Mouse (Mus musculus) embryonic facial prominence, embryonic 15.5 days (tissue): ENCODE data around the gene Olfr106-ps. TPM values are rescaled to one million over a fixed set of nuclear protein-coding genes. Genes with fewer than 3 reads are reported as not detected.

Experiments
- ATAC-seq: fragments of 200-750 bp; cut with Nextera tagmentation; 2 replicates; pipeline ENCODE4 v1.8.0; 2017; ENCODE audit warnings: low read depth, moderate TSS enrichment; ENCODE audit not compliant: insufficient number of reproducible peaks, low FRiP score, low TSS enrichment
- H3K27ac ChIP-seq: fragments of 300-500 bp; sonication (generic); replicated peaks from 2 replicates; pipeline ENCODE4 v1.5.1; 2015; ENCODE audit warnings: mild to moderate bottlenecking, inconsistent platforms
- H3K27me3 ChIP-seq: fragments of 300-500 bp; sonication (generic); 2 replicates; pipeline ENCODE4 v1.6.1; 2015; ENCODE audit warnings: inconsistent platforms
- H3K36me3 ChIP-seq: fragments of 300-500 bp; sonication (generic); 2 replicates; pipeline ENCODE4 v1.6.1; 2015; ENCODE audit warnings: mild to moderate bottlenecking, inconsistent platforms
- H3K4me1 ChIP-seq: fragments of 300-500 bp; sonication (generic); 2 replicates; pipeline ENCODE4 v1.6.1; 2015; ENCODE audit warnings: inconsistent platforms
- H3K4me2 ChIP-seq: fragments of 300-500 bp; sonication (generic); replicated peaks from 2 replicates; pipeline ENCODE4 v1.6.1; 2015; ENCODE audit warnings: mild to moderate bottlenecking, inconsistent platforms
- H3K4me3 ChIP-seq: fragments of 300-500 bp; sonication (generic); replicated peaks from 2 replicates; pipeline ENCODE4 v1.5.1; 2015; ENCODE audit warnings: mild to moderate bottlenecking, inconsistent platforms
- H3K9ac ChIP-seq: fragments of 300-500 bp; sonication (generic); 2 replicates; pipeline ENCODE4 v1.6.1; 2015; ENCODE audit warnings: inconsistent platforms
- H3K9me3 ChIP-seq: fragments of 300-500 bp; sonication (generic); replicated peaks from 2 replicates; pipeline ENCODE4 v1.6.1; 2016; ENCODE audit warnings: inconsistent platforms
- WGBS: fragments of 180-500 bp; shearing (Covaris S2); methylation state at CpG from one replicate; pipeline ENCODE4 v1.1.7; 2015; 5-methylcytosine and 5-hydroxymethylcytosine counted together
- polyA plus RNA-seq: library from polyadenylated mRNA; unstranded; fragments of >200 nt; fragmentation: Nextera tagmentation; extraction: Ambion mirVana; gene quantifications from 2 replicates; pipeline ENCODE4 v1.2.1, GENCODE M21; 2015

Olfr106-ps gene
- polyA plus RNA-seq, result 0.12 TPM in 1 of 2 replicates, not detected in the other

GRCm38 (mm10) chr17:37390093-37390492 lies at the start of gene Olfr106-ps:
Olfr106-ps (plus strand) TSS chr17:37390393.
- Histone ChIP-seq H3K4me2 (no peak within 1 kb of the TSS), H3K27me3 (no peaks in the 10 kb centered on the region), H3K4me3 (no peak within 1 kb of the TSS), H3K9me3 (no peaks in the 10 kb centered on the region), H3K36me3 (no peaks in the 10 kb centered on the region), H3K9ac (no peak within 1 kb of the TSS), H3K27ac (no peak within 1 kb of the TSS), H3K4me1 (no peaks in the 10 kb centered on the region)
- 72% methylated on average over 1 of the region's 1 CpGs for WGBS
- ATAC-seq, result no peak

- Histone ChIP-seq H3K4me1 (no peaks in the 10 kb centered on the region), H3K9ac (no peak within 1 kb of the TSS), H3K27me3 (no peaks in the 10 kb centered on the region), H3K36me3 (no peaks in the 10 kb centered on the region), H3K9me3 (no peaks in the 10 kb centered on the region), H3K4me3 (no peak within 1 kb of the TSS), H3K4me2 (no peak within 1 kb of the TSS), H3K27ac (no peak within 1 kb of the TSS)
- no peak for ATAC-seq
Measured at GRCm38 (mm10) chr17:37359282-37359681, 30.9 kb upstream of the Olfr106-ps start, which contains the start of gene Olfr104-ps. Olfr104-ps (plus strand) TSS chr17:37359582.

- Histone ChIP-seq H3K4me1 (no peaks in the 10 kb centered on the region), H3K27me3 (no peaks in the 10 kb centered on the region), H3K4me2 (no peak within 1 kb of the TSS), H3K9ac (no peak within 1 kb of the TSS), H3K4me3 (no peak within 1 kb of the TSS), H3K9me3 (no peaks in the 10 kb centered on the region), H3K36me3 (no peaks in the 10 kb centered on the region), H3K27ac (no peak within 1 kb of the TSS)
- ATAC-seq, result no peak
Measured at GRCm38 (mm10) chr17:37378733-37379132, 11.5 kb upstream of the Olfr106-ps start, which contains the start of gene Olfr105-ps. Olfr105-ps (plus strand) TSS chr17:37379033.

- Histone ChIP-seq H3K4me2 (no peak within 1 kb of the TSS), H3K9ac (no peak within 1 kb of the TSS), H3K4me3 (no peak within 1 kb of the TSS), H3K36me3 (no peaks in the 10 kb centered on the region), H3K27me3 (no peaks in the 10 kb centered on the region), H3K4me1 (no peaks in the 10 kb centered on the region), H3K9me3 (no peaks in the 10 kb centered on the region), H3K27ac (no peak within 1 kb of the TSS)
- WGBS, result 80% methylated on average over 3 of the region's 3 CpGs
- no peak for ATAC-seq
Measured at GRCm38 (mm10) chr17:37398926-37399325, 8.7 kb downstream of the Olfr106-ps start, which contains the start of gene Olfr107. Olfr107 (plus strand) TSS chr17:37399226.

GRCm38 (mm10) chr17:37413380-37413779 lies 23.2 kb downstream of the Olfr106-ps start:
- H3K4me2 ChIP-seq, result no peak overlapping the region
- no peaks in the 10 kb centered on the region for H3K36me3 ChIP-seq
- H3K4me3 ChIP-seq, result no peak overlapping the region
- ATAC-seq, result no peak
- H3K9me3 ChIP-seq, result no peaks in the 10 kb centered on the region
- H3K27me3 ChIP-seq, result no peaks in the 10 kb centered on the region
- H3K9ac ChIP-seq, result no peak overlapping the region
- no peak overlapping the region for H3K27ac ChIP-seq
- H3K4me1 ChIP-seq, result no peaks in the 10 kb centered on the region

GRCm38 (mm10) chr17:37445180-37445579 lies 55.0 kb downstream of the Olfr106-ps start, which contains the start of gene Olfr108:
Olfr108 (plus strand) TSS chr17:37445480.
- WGBS, result 77% methylated on average over 1 of the region's 1 CpGs
- Histone ChIP-seq H3K9me3 (no peaks in the 10 kb centered on the region), H3K36me3 (no peaks in the 10 kb centered on the region), H3K9ac (no peak within 1 kb of the TSS), H3K4me2 (no peak within 1 kb of the TSS), H3K27ac (no peak within 1 kb of the TSS), H3K4me3 (no peak within 1 kb of the TSS), H3K4me1 (no peaks in the 10 kb centered on the region), H3K27me3 (no peaks in the 10 kb centered on the region)
- ATAC-seq, result no peak

Other genes with a start within 250 kb of the Olfr106-ps start
- 0.05 TPM in 1 of 2 replicates, not detected in the other for gene Olfr93, start 228.9 kb upstream of the Olfr106-ps start, polyA plus RNA-seq
- gene Ubd, start 196.5 kb upstream of the Olfr106-ps start, polyA plus RNA-seq, result 0.18 TPM in 1 of 2 replicates, not detected in the other
- 0.12 TPM in 1 of 2 replicates, not detected in the other for gene Olfr94, start 189.4 kb upstream of the Olfr106-ps start, polyA plus RNA-seq
- not detected in 2 replicates for gene Olfr95, start 177.3 kb upstream of the Olfr106-ps start, polyA plus RNA-seq
- gene Olfr96, start 170.2 kb upstream of the Olfr106-ps start, polyA plus RNA-seq, result 0.14 and 0.31 TPM in 2 replicates
- gene Olfr97, start 153.1 kb upstream of the Olfr106-ps start, polyA plus RNA-seq, result not detected in 2 replicates
- gene Olfr98, start 126.6 kb upstream of the Olfr106-ps start, polyA plus RNA-seq, result not detected in 2 replicates
- 1.7 and 2.6 TPM in 2 replicates for gene H2-M3, start 120.2 kb upstream of the Olfr106-ps start, polyA plus RNA-seq
- 0.16 TPM in 1 of 2 replicates, not detected in the other for gene Olfr99, start 106.9 kb upstream of the Olfr106-ps start, polyA plus RNA-seq
- 0.17 TPM in 1 of 2 replicates, not detected in the other for gene Olfr101, start 86.1 kb upstream of the Olfr106-ps start, polyA plus RNA-seq
- gene Olfr102, start 73.3 kb upstream of the Olfr106-ps start, polyA plus RNA-seq, result 0.15 and 0.21 TPM in 2 replicates
- 0.11 TPM in 1 of 2 replicates, not detected in the other for gene Olfr103, start 50.7 kb upstream of the Olfr106-ps start, polyA plus RNA-seq
- gene Olfr104-ps, start 30.8 kb upstream of the Olfr106-ps start, polyA plus RNA-seq, result 0.05 TPM in 1 of 2 replicates, not detected in the other
- gene Olfr105-ps, start 11.4 kb upstream of the Olfr106-ps start, polyA plus RNA-seq, result not detected in 2 replicates
- gene Olfr107, start 8.8 kb downstream of the Olfr106-ps start, polyA plus RNA-seq, result 0.07 and 0.17 TPM in 2 replicates
- not detected in 2 replicates for gene Olfr108, start 55.1 kb downstream of the Olfr106-ps start, polyA plus RNA-seq
- gene Olfr109, start 68.5 kb downstream of the Olfr106-ps start, polyA plus RNA-seq, result not detected in 2 replicates
- gene H2-M2, start 93.2 kb downstream of the Olfr106-ps start, polyA plus RNA-seq, result not detected in 2 replicates
- 0.16 TPM in 1 of 2 replicates, not detected in the other for gene Olfr110, start 102.1 kb downstream of the Olfr106-ps start, polyA plus RNA-seq
- gene Olfr111, start 117.6 kb downstream of the Olfr106-ps start, polyA plus RNA-seq, result not detected in 2 replicates
- not detected in 2 replicates for gene Olfr112, start 179.1 kb downstream of the Olfr106-ps start, polyA plus RNA-seq
- gene Olfr113, start 187.3 kb downstream of the Olfr106-ps start, polyA plus RNA-seq, result not detected in 2 replicates
- gene Olfr114, start 202.3 kb downstream of the Olfr106-ps start, polyA plus RNA-seq, result not detected in 2 replicates
- gene Olfr115, start 236.7 kb downstream of the Olfr106-ps start, polyA plus RNA-seq, result 0.21 TPM in 1 of 2 replicates, not detected in the other
- 0.11 TPM in 1 of 2 replicates, not detected in the other for gene Olfr116, start 236.8 kb downstream of the Olfr106-ps start, polyA plus RNA-seq